ENCODE assay signal across 29 mouse cellular contexts in genomic region chr6:54970506-54970905, GRCm38 (mm10). TPM values are rescaled to one million over a fixed set of nuclear protein-coding genes. Genes with fewer than 3 reads are reported as not detected.
DNase-seq lines count a peak whose midpoint lies in the region; ATAC-seq and TF ChIP-seq lines count a peak whose summit lies in the region.
"Had no signal": no experiment of that assay in that cellular context is flagged by ENCODE, and none has a peak within 500 bp of the region (broad histone marks: within the 10 kb centered on the region; RNA-seq: fewer than 3 reads in every experiment).

No protein-coding gene starts in this region.

- TF ChIP-seq CTCF in heart, adult 2 months (IDR thresholded peaks at IDR 0.05), result no peak
- TF ChIP-seq CTCF in liver, adult 2 months (IDR thresholded peaks at IDR 0.05; ENCODE audit: low read depth, low read length), result no peak

- 51% methylated on average over 9 of the region's 9 CpGs for WGBS in heart, adult 2 months
- WGBS in liver, adult 2 months, result 63% methylated on average over 9 of the region's 9 CpGs
- WGBS in liver, embryonic 11.5 days, result 67% methylated on average over 9 of the region's 9 CpGs

- no peaks in the 10 kb centered on the region for H3K27me3 ChIP-seq in heart, adult 2 months (ENCODE audit: control insufficient read depth, insufficient read depth, low read length)
- no peaks in the 10 kb centered on the region for H3K27me3 ChIP-seq in liver, adult 2 months (ENCODE audit: control insufficient read depth, insufficient read depth, low read length)
- peaks cover 16% of the 10 kb centered on the region for H3K27me3 ChIP-seq in liver, embryonic 11.5 days (replicated peaks; ENCODE audit: control insufficient read depth, insufficient read depth, low read length)
- H3K27me3 ChIP-seq: embryonic facial prominence, embryonic 15.5 days had no signal

- H3K4me3 ChIP-seq in heart, adult 2 months, result peak overlapping the region; percentile 11; the same call in 1 of the 2 replicates
- H3K4me3 ChIP-seq in liver, adult 2 months (ENCODE audit: insufficient read depth, low read depth, low read length), result peak overlapping the region; percentile 34
- H3K4me3 ChIP-seq in liver, embryonic 11.5 days (ENCODE audit: low read depth, low read length), result no peak overlapping the region
- H3K4me3 ChIP-seq: embryonic facial prominence, embryonic 10.5 days; forebrain, embryonic 12.5 days; hindbrain, embryonic 13.5 days; midbrain, embryonic 10.5 days; midbrain, embryonic 15.5 days had no signal

- H3K36me3 ChIP-seq in heart, adult 2 months (ENCODE audit: control insufficient read depth, insufficient read depth, low read length), result peaks cover 11% of the 10 kb centered on the region
- no peaks in the 10 kb centered on the region for H3K36me3 ChIP-seq in liver, adult 2 months (ENCODE audit: control insufficient read depth, insufficient read depth, low read length)
- H3K36me3 ChIP-seq in liver, embryonic 11.5 days (ENCODE audit: control insufficient read depth, insufficient read depth, low read length), result no peaks in the 10 kb centered on the region
- H3K36me3 ChIP-seq: embryonic facial prominence, embryonic 10.5 days; embryonic facial prominence, embryonic 15.5 days; forebrain, embryonic 12.5 days; heart, embryonic 10.5 days; hindbrain, embryonic 13.5 days; liver, embryonic 13.5 days; midbrain, embryonic 10.5 days; midbrain, embryonic 15.5 days; neural tube, embryonic 15.5 days had no signal

- ATAC-seq in liver, embryonic 11.5 days (replicated peaks; ENCODE audit: low FRiP score), result no peak
- ATAC-seq: forebrain, postnatal 0 days; intestine, embryonic 16.5 days; midbrain, embryonic 15.5 days had no signal

- peaks cover 2% of the 10 kb centered on the region; the same call in 1 of the 2 replicates for H3K79me2 ChIP-seq in heart, adult 2 months (replicated peaks; ENCODE audit: control insufficient read depth, insufficient read depth, low read length)
- peaks cover 23% of the 10 kb centered on the region for H3K79me2 ChIP-seq in liver, adult 2 months (ENCODE audit: control insufficient read depth, insufficient read depth, low read length)

- intact Hi-C loops in heart, adult 2 months (cut with DNase I), result loop anchor here (5.0 kb wide), 2 partner anchors 38 to 383 kb away; no protein-coding TSS in a partner anchor
- intact Hi-C loops in heart, postnatal 25 days (cut with DNase I), result loop anchor here (5.0 to 10.0 kb wide), 3 partner anchors 53 to 376 kb away; partner anchors contain the start of genes Fkbp14, Plekha8 and Znrf2

- no peak for TF ChIP-seq POLR2A in heart, adult 2 months (IDR thresholded peaks at IDR 0.05; ENCODE audit: insufficient read depth, low read depth, low read length)
- no peak for TF ChIP-seq POLR2A in liver, adult 2 months (IDR thresholded peaks at IDR 0.05; ENCODE audit: extremely low read depth, insufficient read depth, low read length)

- peak overlapping the region; percentile 24 for H3K27ac ChIP-seq in heart, adult 2 months
- H3K27ac ChIP-seq in liver, adult 2 months (replicated peaks; ENCODE audit: insufficient read depth, low read depth, low read length), result no peak overlapping the region
- H3K27ac ChIP-seq in liver, embryonic 11.5 days (ENCODE audit: low read depth, low read length), result no peak overlapping the region
- H3K27ac ChIP-seq: embryonic facial prominence, embryonic 10.5 days; embryonic facial prominence, embryonic 15.5 days; forebrain, embryonic 12.5 days; heart, embryonic 10.5 days; hindbrain, embryonic 13.5 days; liver, embryonic 13.5 days; midbrain, embryonic 10.5 days; midbrain, embryonic 15.5 days; neural tube, embryonic 15.5 days had no signal

- peak overlapping the region; percentile 23; the same call in 1 of the 2 replicates for H3K9ac ChIP-seq in heart, adult 2 months (ENCODE audit: low read depth, low read length)
- H3K9ac ChIP-seq in liver, adult 2 months (ENCODE audit: low read depth, low read length), result no peak overlapping the region
- H3K9ac ChIP-seq in liver, embryonic 11.5 days (ENCODE audit: low read depth, low read length), result no peak overlapping the region
- H3K9ac ChIP-seq: embryonic facial prominence, embryonic 15.5 days; forebrain, embryonic 12.5 days; forebrain, postnatal 0 days; hindbrain, embryonic 13.5 days; liver, embryonic 13.5 days; midbrain, embryonic 15.5 days; neural tube, embryonic 15.5 days had no signal

- TF ChIP-seq EP300 in heart, adult 2 months (IDR thresholded peaks at IDR 0.05; ENCODE audit: insufficient read depth, low read depth, low read length), result no peak

- no peak for DNase-seq in heart, adult 2 months
- DNase-seq in heart, postnatal 25 days (ENCODE audit: low spot score), result no peak
- no peak for DNase-seq in liver, adult 2 months (ENCODE audit: extremely low read depth, low read depth, low spot score)
- DNase-seq in liver, embryonic 11.5 days (ENCODE audit: low spot score), result no peak
- peak; percentile 52 for DNase-seq in lung, postnatal 36 days
- DNase-seq in lung, postnatal 25 days (ENCODE audit: low spot score), result no peak
- DNase-seq in skeletal muscle tissue, adult 2 months (ENCODE audit: low read depth, low spot score), result peak; percentile 54
- DNase-seq: adrenal gland, adult 2 months; B cell, adult 2 months; cerebellum, adult 2 months; cerebellum, postnatal 25 days; forebrain, postnatal 0 days; heart, postnatal 4 days; kidney, postnatal 14 days; layer of hippocampus, adult 9-11 months; liver, embryonic 13.5 days; retina, postnatal 1 day; right cerebral cortex, postnatal 14 days; thymus, adult 2 months; thymus, postnatal 36 days had no signal

- H3K9me3 ChIP-seq in liver, embryonic 11.5 days (ENCODE audit: control insufficient read depth, low read length), result no peaks in the 10 kb centered on the region
- H3K9me3 ChIP-seq: embryonic facial prominence, embryonic 10.5 days; embryonic facial prominence, embryonic 15.5 days; forebrain, embryonic 12.5 days; heart, embryonic 10.5 days; hindbrain, embryonic 13.5 days; liver, embryonic 13.5 days; midbrain, embryonic 10.5 days; midbrain, embryonic 15.5 days; neural tube, embryonic 15.5 days had no signal

- peaks cover 14% of the 10 kb centered on the region for H3K4me1 ChIP-seq in heart, adult 2 months (ENCODE audit: control insufficient read depth, insufficient read depth, low read length)
- H3K4me1 ChIP-seq in liver, adult 2 months (ENCODE audit: control insufficient read depth, insufficient read depth, low read length), result peaks cover 14% of the 10 kb centered on the region
- 0 out of 2 replicates have a peak, but pooled peaks cover 2% of the 10 kb centered on the region for H3K4me1 ChIP-seq in liver, embryonic 11.5 days (replicated peaks; ENCODE audit: control insufficient read depth, insufficient read depth, low read length)

- no peak overlapping the region for H3K4me2 ChIP-seq in liver, embryonic 11.5 days
- H3K4me2 ChIP-seq: forebrain, embryonic 12.5 days; midbrain, embryonic 15.5 days had no signal

RNA-seq across cellular contexts. Expression of gene Nod1, which starts 1.9 kb away (rescaled TPM):
- 10 to 100 TPM; 17.3 to 18.6 TPM for total RNA-seq in heart, adult 2 months (2021)
- 23.6 and 25.7 TPM in 2 replicates for polyA plus RNA-seq in heart, adult 2 months (2012; rRNA removed)
- total RNA-seq in heart, postnatal 25 days (2021), result 10 to 100 TPM; 17.1 to 19.6 TPM
- total RNA-seq in liver, adult 2 months (2014; rRNA removed), result 7.0 and 12.1 TPM in 2 replicates
- polyA plus RNA-seq in liver, adult 2 months (2012; rRNA removed), result 8.1 and 8.4 TPM in 2 replicates
- 2.1 and 2.9 TPM in 2 replicates for polyA plus RNA-seq in liver, embryonic 11.5 days (2014; fragmentation: Nextera tagmentation; extraction: Ambion mirVana)

RNA-seq across cellular contexts. Expression of gene Ggct, which starts 22.2 kb away (rescaled TPM):
- total RNA-seq in heart, adult 2 months (2021), result 10 to 100 TPM; 26.5 to 29.1 TPM
- polyA plus RNA-seq in heart, adult 2 months (2012; rRNA removed), result 6.8 and 7.8 TPM in 2 replicates
- total RNA-seq in heart, postnatal 25 days (2021), result 10 to 100 TPM; 21.8 to 26.1 TPM
- total RNA-seq in liver, adult 2 months (2014; rRNA removed), result 8.7 and 11.7 TPM in 2 replicates
- 6.2 and 6.6 TPM in 2 replicates for polyA plus RNA-seq in liver, adult 2 months (2012; rRNA removed)
- 11.8 TPM in 2 replicates for polyA plus RNA-seq in liver, embryonic 11.5 days (2014; fragmentation: Nextera tagmentation; extraction: Ambion mirVana)

Comparison
In these comparisons a context has a peak if more than half of its experiments do, and no peak if none do; other contexts are left out.
1. DNase-seq: peak in lung, postnatal 36 days (single experiment) and skeletal muscle tissue, adult 2 months (single experiment); none in heart, adult 2 months (0 of 2), heart, postnatal 25 days (single experiment), liver, adult 2 months (single experiment), liver, embryonic 11.5 days (single experiment) and lung, postnatal 25 days (single experiment).